Mouse (Mus musculus): Measurements from ENCODE around the gene Olfr854. TPM values are rescaled to one million over a fixed set of nuclear protein-coding genes. Genes with fewer than 3 reads are reported as not detected.

Olfr854 gene
- not detected for total RNA-seq (2021)
- long read RNA-seq, experiment 1, result 0 reads
- long read RNA-seq, experiment 2, result 0 reads

- no peak for DNase-seq
Observed at GRCm38 (mm10) chr9:19567282-19567681, at the start of gene Olfr854. Olfr854 (minus strand) TSS chr9:19567382.

GRCm38 (mm10) chr9:19582317-19582716 is 15.1 kb upstream of the Olfr854 start, which contains the start of gene Olfr855:
Olfr855 (plus strand) TSS chr9:19582617.
- DNase-seq, result no peak

GRCm38 (mm10) chr9:19540976-19541375 is 26.2 kb downstream of the Olfr854 start, which contains the start of gene Olfr853:
Olfr853 (minus strand) TSS chr9:19541076.
- no peak for DNase-seq

Other genes with a start within 250 kb of the Olfr854 start
- not detected for gene Olfr845, start 230.9 kb downstream of the Olfr854 start, total RNA-seq (2021)
- gene Olfr846, start 203.4 kb downstream of the Olfr854 start, total RNA-seq (2021), result not detected
- not detected for gene Olfr847, start 188.7 kb downstream of the Olfr854 start, total RNA-seq (2021)
- not detected for gene Olfr849, start 127.1 kb downstream of the Olfr854 start, total RNA-seq (2021)
- gene Olfr850, start 89.1 kb downstream of the Olfr854 start, total RNA-seq (2021), result not detected
- gene Olfr851, start 74.1 kb downstream of the Olfr854 start, total RNA-seq (2021), result not detected
- not detected for gene Olfr853, start 26.3 kb downstream of the Olfr854 start, total RNA-seq (2021)
- not detected for gene Olfr855, start 15.2 kb upstream of the Olfr854 start, total RNA-seq (2021)
- 10 to 100 TPM in 1 of 2 experiments, 1 to 10 TPM in 1; 9.9 to 11.1 TPM for gene Zfp317, start 54.7 kb upstream of the Olfr854 start, total RNA-seq (2021)
- not detected for gene Olfr857, start 142.1 kb upstream of the Olfr854 start, total RNA-seq (2021)
- not detected for gene Olfr58, start 212.9 kb upstream of the Olfr854 start, total RNA-seq (2021)
- not detected for gene Olfr859, start 237.5 kb upstream of the Olfr854 start, total RNA-seq (2021)

Measured in gastrocnemius, postnatal 25 days (tissue).